Mouse (Mus musculus): Measurements from ENCODE around the gene Otud6a. TPM values are rescaled to one million over a fixed set of nuclear protein-coding genes. Genes with fewer than 3 reads are reported as not detected.

The Otud6a gene
- polyA plus RNA-seq, 1 experiment from 2014 or later = not detected

- 70% methylated on average over 3 of the region's 3 CpGs for WGBS
- peaks cover 14% of the 10 kb centered on the region; the same call in 1 of the 2 replicates for H3K27me3 ChIP-seq
- no peak for ATAC-seq (ENCODE audit: insufficient number of reproducible peaks, low FRiP score, low TSS enrichment, low read depth)
These were observed 41.3 kb downstream of the Otud6a start for GRCm38 (mm10) chrX:100470126-100470525.

GRCm38 (mm10) chrX:100471491-100471890, 42.7 kb downstream of the Otud6a start:
- peaks cover 22% of the 10 kb centered on the region; the same call in 1 of the 2 replicates for H3K27me3 ChIP-seq
- H3K36me3 ChIP-seq = no peaks in the 10 kb centered on the region
- H3K4me2 ChIP-seq = no peak overlapping the region
- WGBS = 85% methylated on average over 3 of the region's 3 CpGs
- no peaks in the 10 kb centered on the region for H3K4me1 ChIP-seq
- no peaks in the 10 kb centered on the region for H3K9me3 ChIP-seq
- no peak overlapping the region for H3K9ac ChIP-seq
- no peak for ATAC-seq (ENCODE audit: insufficient number of reproducible peaks, low FRiP score, low TSS enrichment, low read depth)
- H3K27ac ChIP-seq = no peak overlapping the region
- no peak overlapping the region for H3K4me3 ChIP-seq

More at GRCm38 (mm10) chrX:100470126-100470525, 41.3 kb downstream of the Otud6a start:
- Histone ChIP-seq H3K4me3 (no peak overlapping the region), H3K9me3 (no peaks in the 10 kb centered on the region), H3K4me2 (no peak overlapping the region), H3K4me1 (no peaks in the 10 kb centered on the region), H3K27ac (no peak overlapping the region), H3K9ac (no peak overlapping the region), H3K36me3 (no peaks in the 10 kb centered on the region)

GRCm38 (mm10) chrX:100475569-100476223, 46.9 kb downstream of the Otud6a start:
- ATAC-seq (ENCODE audit: insufficient number of reproducible peaks, low FRiP score, low TSS enrichment, low read depth) = no peak
- 67% methylated on average over 4 of the region's 4 CpGs for WGBS
- Histone ChIP-seq H3K36me3 (no peaks in the 10 kb centered on the region), H3K4me1 (no peaks in the 10 kb centered on the region), H3K9ac (no peak overlapping the region), H3K9me3 (no peaks in the 10 kb centered on the region), H3K4me2 (no peak overlapping the region), H3K27me3 (peaks cover 12% of the 10 kb centered on the region; the same call in 1 of the 2 replicates), H3K27ac (no peak overlapping the region), H3K4me3 (no peak overlapping the region)

MicroRNAs encoded within 50 kb of the gene (microRNA counts, 519-probe panel; counts per million panel counts)
- 2,658 counts per million, percentile 56 among the panel's probes with 10 or more counts for microRNA mmu-miR-676

Small RNAs within 50 kb of the gene (microRNA-seq; reads per million reads assigned to microRNA genes)
- 867 reads per million, percentile 72 among the genes with 10 or more reads in this experiment for gene Mir676

Other genes starting within 250 kb of the Otud6a start
- gene Awat2, start 13.7 kb downstream of the Otud6a start, polyA plus RNA-seq (2015; fragmentation: Nextera tagmentation; extraction: Ambion mirVana) = 1.2 and 1.3 TPM in 2 replicates
- 34.1 and 35.4 TPM in 2 replicates for gene Igbp1, start 65.3 kb downstream of the Otud6a start, polyA plus RNA-seq (2015; fragmentation: Nextera tagmentation; extraction: Ambion mirVana)
- gene Dgat2l6, start 95.8 kb downstream of the Otud6a start, polyA plus RNA-seq (2015; fragmentation: Nextera tagmentation; extraction: Ambion mirVana) = 0.04 TPM in 1 of 2 replicates, not detected in the other
- gene Awat1, start 143.2 kb downstream of the Otud6a start, polyA plus RNA-seq (2015; fragmentation: Nextera tagmentation; extraction: Ambion mirVana) = not detected in 2 replicates
- gene P2ry4, start 165.9 kb downstream of the Otud6a start, polyA plus RNA-seq (2015; fragmentation: Nextera tagmentation; extraction: Ambion mirVana) = 2.9 and 3.4 TPM in 2 replicates
- gene Arr3, start 176.5 kb downstream of the Otud6a start, polyA plus RNA-seq (2015; fragmentation: Nextera tagmentation; extraction: Ambion mirVana) = not detected in 2 replicates
- 19.2 and 22.0 TPM in 2 replicates for gene Kif4, start 196.7 kb downstream of the Otud6a start, polyA plus RNA-seq (2015; fragmentation: Nextera tagmentation; extraction: Ambion mirVana)
- 109 and 120 TPM in 2 replicates for gene Pdzd11, start 197.6 kb downstream of the Otud6a start, polyA plus RNA-seq (2015; fragmentation: Nextera tagmentation; extraction: Ambion mirVana)

All from limb, embryonic 15.5 days (tissue).